Mouse (Mus musculus): ENCODE data around the gene Fasn.
"Not testable (repeated sequence)": the region's sequence is repeated elsewhere in the genome, so short reads cannot be mapped to it uniquely, and the experiment has no call there.

The Fasn gene

GRCm38 (mm10) chr11:120823956-120824786 lies at the start of gene Fasn:
Gene Fasn (minus strand): TSS chr11:120824547.
- DNase-seq (ENCODE audit: extremely low read depth, low read depth, low spot score) = no peak

- no peak for DNase-seq (ENCODE audit: extremely low read depth, low read depth, low spot score)
These were observed 48.9 kb upstream of the Fasn start for GRCm38 (mm10) chr11:120873206-120873605.

GRCm38 (mm10) chr11:120871521-120871920 lies 47.2 kb upstream of the Fasn start:
- DNase-seq (ENCODE audit: extremely low read depth, low read depth, low spot score) = no peak

- DNase-seq (ENCODE audit: extremely low read depth, low read depth, low spot score) = peak; percentile 78
These were observed 41.5 kb upstream of the Fasn start for GRCm38 (mm10) chr11:120865816-120866215.

- no peak for DNase-seq (ENCODE audit: extremely low read depth, low read depth, low spot score)
These were observed 38.5 kb upstream of the Fasn start for GRCm38 (mm10) chr11:120862819-120863218.

DNA sequence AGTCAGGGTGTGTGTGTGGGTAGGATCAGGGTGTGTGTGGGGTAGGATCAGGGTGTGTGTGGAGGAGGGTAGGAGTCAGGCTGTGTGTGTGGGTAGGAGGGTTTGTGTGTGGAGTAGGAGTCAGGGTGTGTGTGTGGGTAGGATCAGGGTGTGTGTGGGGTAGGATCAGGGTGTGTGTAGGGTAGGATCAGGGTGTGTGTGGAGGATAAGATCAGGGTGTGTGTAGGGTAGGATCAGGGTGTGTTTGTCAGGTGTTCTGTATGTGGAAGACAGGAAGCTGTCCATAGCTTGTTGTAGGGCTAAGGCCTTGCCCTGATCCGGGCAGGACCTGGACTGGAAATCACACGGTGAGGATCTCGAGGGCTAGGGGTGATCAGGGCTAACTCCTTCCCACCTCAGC lies 31.6 kb upstream of the Fasn start:
- DNase-seq (ENCODE audit: extremely low read depth, low read depth, low spot score) = not testable (repeated sequence)

DNA sequence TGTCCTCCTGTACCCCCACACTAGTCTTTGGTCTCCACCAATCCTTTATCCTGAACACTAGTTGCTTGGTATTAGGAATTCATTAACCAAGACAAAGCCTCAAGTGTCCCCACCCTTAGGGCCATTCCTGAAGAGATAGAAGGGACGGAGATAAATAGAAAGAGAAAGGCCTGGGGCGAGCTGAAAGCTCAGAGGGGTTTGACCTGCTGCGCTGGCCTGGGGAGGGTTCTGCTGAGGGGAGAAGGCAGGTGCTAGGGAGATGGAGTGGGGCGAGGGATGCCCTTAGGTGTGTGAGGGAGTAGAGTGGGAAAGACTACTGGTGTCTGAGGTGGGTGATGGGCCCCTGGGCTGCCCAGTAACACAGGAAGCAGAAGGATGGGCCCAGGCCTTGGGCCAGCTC lies 29.4 kb upstream of the Fasn start:
- DNase-seq (ENCODE audit: extremely low read depth, low read depth, low spot score) = no peak

DNA sequence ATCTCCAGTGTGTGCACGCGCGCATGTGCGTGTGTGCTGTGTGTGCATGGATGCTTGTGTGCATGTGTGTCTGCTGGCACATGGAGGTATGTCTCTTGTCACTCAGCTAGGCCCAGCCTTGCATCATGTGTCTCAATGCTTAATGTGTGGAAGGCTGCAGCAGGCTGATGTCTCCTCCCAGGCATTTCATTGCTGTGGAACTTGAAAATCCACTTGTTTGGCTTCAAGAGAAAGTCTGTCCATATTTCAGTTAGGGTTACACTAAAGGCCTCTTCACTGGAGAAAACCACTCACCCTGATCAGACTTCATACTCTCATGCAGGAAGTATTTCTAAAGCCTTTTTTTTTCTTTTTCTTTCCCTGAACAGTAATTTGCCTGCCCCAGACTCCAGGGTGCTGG lies 28.8 kb upstream of the Fasn start:
- peak; percentile 87 for DNase-seq (ENCODE audit: extremely low read depth, low read depth, low spot score)

- peak; percentile 66 for DNase-seq (ENCODE audit: extremely low read depth, low read depth, low spot score)
These were observed 28.0 kb upstream of the Fasn start for GRCm38 (mm10) chr11:120852083-120852935.

DNA sequence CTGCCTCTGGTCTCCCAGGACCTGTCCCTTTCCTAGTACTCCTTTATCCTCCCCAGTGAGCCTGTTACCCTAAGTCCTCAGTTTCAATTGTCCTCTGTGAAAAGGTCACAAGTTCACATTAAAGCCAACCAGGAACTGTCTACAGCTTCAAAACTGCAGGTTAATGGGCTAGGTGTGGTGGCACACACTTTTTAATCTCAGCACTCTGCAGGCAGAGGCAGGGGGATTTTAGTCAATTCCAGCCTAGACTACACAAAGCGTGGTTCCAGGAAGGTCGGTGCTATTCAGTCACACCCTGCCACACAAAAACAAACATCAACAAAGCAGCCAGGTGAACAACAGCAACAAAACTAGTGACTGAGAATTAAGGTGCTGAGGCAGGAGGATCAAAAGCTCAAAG lies 27.2 kb upstream of the Fasn start:
- no peak for DNase-seq (ENCODE audit: extremely low read depth, low read depth, low spot score)

GRCm38 (mm10) chr11:120851132-120851531 lies 26.8 kb upstream of the Fasn start:
- no peak for DNase-seq (ENCODE audit: extremely low read depth, low read depth, low spot score)

DNA sequence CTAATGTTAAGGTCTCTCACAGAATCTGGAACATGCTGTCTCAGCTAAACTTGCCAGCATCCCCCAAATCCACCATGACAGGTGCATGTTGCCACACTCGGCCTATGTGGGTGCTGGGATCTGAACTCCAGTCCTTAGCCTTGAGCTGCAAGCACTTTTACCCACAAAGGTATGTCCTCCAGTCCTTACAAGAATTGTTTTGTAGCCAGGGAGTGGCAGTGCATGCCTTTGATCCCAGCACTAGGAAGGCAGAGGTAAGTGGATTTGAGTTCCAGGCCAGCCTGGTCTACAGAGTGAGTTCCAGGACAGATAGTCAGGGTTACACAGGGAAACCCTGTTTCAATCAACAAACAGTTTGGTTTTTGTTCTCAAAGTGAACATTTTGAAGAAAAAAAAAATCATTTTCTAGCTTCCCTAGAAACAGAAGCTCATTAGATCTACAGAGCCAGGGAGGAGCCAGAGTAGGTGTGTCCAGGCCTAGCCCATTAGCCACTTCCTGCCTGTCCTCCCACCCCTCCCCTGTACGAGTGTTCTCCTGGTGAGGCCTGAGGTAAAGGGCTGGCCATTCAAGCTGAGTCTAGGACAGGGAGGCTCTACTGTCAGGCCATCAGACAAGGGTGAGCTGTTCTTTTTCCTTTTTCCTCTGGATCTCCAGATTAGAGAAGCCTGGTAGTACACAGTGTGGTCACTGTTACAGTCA lies 26.1 kb upstream of the Fasn start:
- no peak for DNase-seq (ENCODE audit: extremely low read depth, low read depth, low spot score)

GRCm38 (mm10) chr11:120846725-120847475 lies 22.6 kb upstream of the Fasn start:
- no peak for DNase-seq (ENCODE audit: extremely low read depth, low read depth, low spot score)

DNA sequence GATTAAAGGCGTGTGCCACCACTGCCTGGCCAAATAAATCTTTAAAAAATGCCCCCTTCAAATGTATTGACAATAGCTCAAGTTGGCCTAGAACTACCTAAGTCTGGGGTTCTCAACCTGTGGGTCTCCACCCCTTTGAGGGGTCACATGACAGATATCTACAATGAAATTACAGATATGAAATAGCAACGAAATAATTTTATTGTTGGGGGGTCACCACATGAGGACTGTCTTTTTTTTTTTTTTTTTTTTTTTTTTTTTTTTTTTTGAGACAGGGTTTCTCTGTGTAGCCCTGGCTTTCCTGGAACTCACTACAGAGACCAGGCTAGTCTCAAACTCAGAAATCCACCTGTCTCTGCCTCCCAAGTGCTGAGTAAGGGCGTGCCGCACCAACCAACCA lies 20.0 kb upstream of the Fasn start:
- DNase-seq (ENCODE audit: extremely low read depth, low read depth, low spot score) = no peak

GRCm38 (mm10) chr11:120833555-120834280 lies 9.4 kb upstream of the Fasn start:
- DNase-seq (ENCODE audit: extremely low read depth, low read depth, low spot score) = no peak

DNA sequence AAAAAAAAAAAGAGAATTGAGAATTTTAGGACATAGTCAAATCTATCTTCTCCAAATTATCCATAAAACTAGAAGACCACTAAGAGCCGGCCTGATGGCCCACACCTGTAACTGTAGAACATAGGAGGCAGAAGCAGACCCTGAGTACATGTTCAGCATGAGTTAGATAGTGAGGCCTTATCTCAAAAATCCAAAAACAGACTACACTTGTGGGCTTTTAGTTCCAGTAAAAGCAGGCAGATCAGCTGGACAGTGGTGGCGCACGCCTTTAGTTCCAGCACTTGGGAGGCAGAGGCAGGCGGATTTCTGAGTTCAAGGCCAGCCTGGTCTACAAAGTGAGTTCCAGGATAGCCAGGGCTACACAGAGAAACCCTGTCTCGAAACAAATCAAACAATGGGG lies 8.6 kb upstream of the Fasn start:
- not testable (repeated sequence) for DNase-seq (ENCODE audit: extremely low read depth, low read depth, low spot score)

GRCm38 (mm10) chr11:120831659-120832440 lies 7.5 kb upstream of the Fasn start:
- no peak for DNase-seq (ENCODE audit: extremely low read depth, low read depth, low spot score)

GRCm38 (mm10) chr11:120830686-120831085 lies 6.3 kb upstream of the Fasn start:
- DNase-seq (ENCODE audit: extremely low read depth, low read depth, low spot score) = no peak
